Mouse (Mus musculus): ENCODE measurements at regions not wholly inside any gene's neighbourhood (a gene's known extent, or its start where the extent isn't known, plus 50 kb on each side); places are given as distances from the start of the nearest gene placed in this dataset.

- no peak for DNase-seq (ENCODE audit: low spot score in 2 of 2)
Measured at GRCm38 (mm10) chr2:99060726-99061125, 393.6 kb upstream of the Gm10800 start.

GRCm38 (mm10) chr2:99046557-99047233, 379.6 kb upstream of the Gm10800 start:
- no peak for DNase-seq (ENCODE audit: low spot score in 2 of 2)

GRCm38 (mm10) chr2:98996621-98997020, 329.5 kb upstream of the Gm10800 start:
- no peak for DNase-seq (ENCODE audit: low spot score in 2 of 2)

- peak; percentile 20 to 74 for DNase-seq (ENCODE audit: low spot score in 2 of 2)
Measured at GRCm38 (mm10) chr2:98995456-98995855, 328.4 kb upstream of the Gm10800 start.

GRCm38 (mm10) chr2:98954585-98954984, 287.5 kb upstream of the Gm10800 start:
- DNase-seq (ENCODE audit: low spot score in 2 of 2): no peak

All from layer of hippocampus, postnatal 14 days (tissue).